Mouse (Mus musculus): ENCODE measurements around the gene Ttc6.

Gene Ttc6

DNA sequence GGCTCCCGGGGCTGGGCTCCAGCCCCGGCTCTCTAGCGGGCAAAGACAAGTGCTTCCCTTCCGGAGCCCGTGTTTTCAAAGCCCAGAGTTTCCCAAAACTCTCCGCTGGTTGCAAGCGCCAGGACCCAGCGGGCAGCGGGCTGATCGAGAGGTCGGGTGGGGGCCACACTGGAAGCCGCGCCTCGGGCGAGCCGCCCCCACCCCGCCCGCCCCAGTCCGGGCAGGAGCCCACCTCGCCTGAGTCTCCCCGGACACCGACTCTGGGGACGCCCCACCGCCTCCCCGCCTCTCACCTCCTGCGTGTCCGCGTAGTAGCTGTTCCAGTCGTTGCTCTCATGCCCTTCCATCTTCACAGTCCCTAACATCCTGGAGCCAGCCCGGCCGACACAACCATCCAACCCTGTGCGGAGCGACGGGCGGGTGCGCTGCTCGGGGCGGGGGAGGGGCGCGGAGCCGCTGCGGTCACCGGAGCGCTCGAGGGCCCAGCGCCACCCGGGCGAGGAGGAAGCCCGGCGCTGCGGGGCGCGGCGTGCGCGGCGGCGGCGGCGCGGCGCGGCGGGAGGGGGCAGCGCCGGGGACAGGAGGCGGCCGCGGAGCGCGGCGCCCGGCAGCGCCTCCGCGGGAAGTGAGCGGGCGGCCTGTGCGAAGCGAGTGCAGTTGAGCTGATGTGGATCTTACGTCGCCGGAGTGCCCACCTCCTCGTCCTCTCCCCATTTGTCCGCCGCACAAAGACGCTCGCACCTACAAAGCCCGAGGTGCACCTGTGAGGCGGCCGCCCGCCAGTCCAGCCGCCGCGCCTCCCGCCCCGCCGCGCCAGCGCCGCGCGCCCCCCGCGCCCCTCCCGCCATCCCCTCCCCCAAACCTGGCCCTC lies 18.3 kb upstream of the Ttc6 start:
- no peak for DNase-seq

DNA sequence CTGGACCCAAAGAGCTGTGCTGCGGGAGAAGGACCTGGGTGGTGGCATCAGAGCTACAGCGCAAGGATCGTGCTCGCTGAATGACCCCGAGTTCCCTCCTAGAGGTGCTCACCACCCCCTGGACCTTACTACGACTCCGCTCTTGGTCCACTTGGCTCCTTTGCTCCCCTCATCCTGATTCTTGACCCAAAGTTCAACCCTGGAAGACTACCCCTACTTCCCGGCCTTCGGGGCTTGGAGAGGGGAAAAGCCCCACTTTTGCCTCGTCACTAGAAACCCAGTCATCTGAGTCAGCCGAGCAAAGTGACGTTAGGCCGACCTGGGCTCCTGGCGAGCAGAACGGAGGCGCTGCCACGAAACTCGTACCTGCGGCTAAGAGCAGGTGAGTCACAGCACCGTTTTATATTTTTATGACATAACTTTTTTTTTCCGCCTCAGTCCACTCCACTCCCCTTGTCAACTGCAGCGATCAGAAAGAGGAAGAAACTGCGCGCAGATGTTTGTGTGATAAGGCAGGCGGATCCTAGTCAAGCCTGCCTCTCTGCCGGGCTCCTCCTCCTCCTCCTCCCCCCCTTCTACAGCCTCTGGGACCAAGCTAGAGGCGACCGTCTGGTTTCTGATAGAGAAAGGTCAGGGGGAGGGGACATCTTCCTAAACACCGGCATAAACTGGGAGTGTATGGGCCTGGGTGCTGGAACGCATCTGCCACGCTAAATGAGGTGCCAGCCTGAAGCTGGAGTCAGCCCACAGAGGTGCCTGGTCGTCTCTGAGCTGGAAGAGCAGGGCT lies 17.3 kb upstream of the Ttc6 start, which contains the start of gene Foxa1:
Gene Foxa1 (minus strand): TSS at position 502 of the 787 bp plus-strand sequence.
- DNase-seq, result no peak

GRCm38 (mm10) chr12:57547890-57548289 lies 16.0 kb upstream of the Ttc6 start:
- no peak for DNase-seq

DNA sequence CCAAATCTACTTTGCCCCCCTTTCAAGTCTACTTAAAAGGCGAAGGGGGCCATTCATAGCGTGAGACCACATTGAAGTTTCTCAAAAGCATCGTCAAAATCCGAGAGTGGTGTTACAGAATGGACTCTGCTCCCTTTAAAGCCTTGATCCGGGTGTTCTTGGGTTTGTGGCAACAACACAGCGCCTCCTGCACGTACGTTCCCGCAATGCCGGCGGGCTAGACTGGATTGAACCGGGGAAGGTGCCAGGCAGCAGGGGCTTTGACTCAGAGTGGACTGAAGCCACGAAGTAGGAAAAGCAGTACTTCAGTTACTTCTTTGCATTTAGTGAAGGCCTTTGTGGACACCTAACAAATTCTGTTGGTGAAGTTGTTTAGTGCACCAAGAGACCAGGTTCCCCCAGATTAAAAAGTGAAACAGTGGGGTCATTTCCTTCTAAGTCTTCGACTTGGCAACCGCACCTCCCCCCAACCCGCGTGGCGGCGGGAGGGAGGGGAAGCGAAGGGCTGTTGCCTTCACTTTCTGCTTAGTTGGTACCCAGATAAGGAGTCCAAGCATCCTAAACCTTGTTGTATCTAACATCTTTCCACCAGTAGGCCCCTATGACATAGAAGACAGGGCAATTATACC lies 15.4 kb upstream of the Ttc6 start:
- no peak for DNase-seq

GRCm38 (mm10) chr12:57548981-57549666 lies 14.8 kb upstream of the Ttc6 start:
- DNase-seq, result no peak

DNA sequence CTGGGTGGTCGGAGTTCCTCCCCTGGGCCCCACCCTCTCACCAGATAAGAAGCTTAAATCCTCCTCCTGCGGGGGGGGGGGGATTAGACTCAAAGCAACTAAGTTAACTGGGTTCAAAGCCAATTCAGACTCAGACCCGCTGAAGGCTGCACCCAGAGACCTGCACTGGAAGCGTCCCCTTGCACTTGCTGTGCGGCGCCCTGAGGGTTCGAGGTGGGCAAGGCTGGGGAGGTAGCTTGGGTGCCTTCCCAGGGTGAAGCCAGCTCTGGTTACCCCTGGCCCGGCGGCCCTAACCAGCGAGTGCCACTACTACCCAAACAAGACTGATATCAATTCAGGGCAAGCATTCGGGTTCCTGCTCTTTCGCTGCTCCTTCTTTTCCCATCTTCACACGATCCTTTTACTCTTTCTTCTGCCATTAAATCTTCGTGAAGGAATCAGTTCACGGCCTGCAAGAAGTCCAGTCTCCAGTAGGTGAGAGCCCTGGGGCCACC lies 14.2 kb upstream of the Ttc6 start:
- DNase-seq, result no peak

- DNase-seq, result no peak
These were observed 13.6 kb upstream of the Ttc6 start for GRCm38 (mm10) chr12:57550181-57550808.

- DNase-seq, result no peak
These were observed 13.0 kb upstream of the Ttc6 start for GRCm38 (mm10) chr12:57550881-57551280.

DNA sequence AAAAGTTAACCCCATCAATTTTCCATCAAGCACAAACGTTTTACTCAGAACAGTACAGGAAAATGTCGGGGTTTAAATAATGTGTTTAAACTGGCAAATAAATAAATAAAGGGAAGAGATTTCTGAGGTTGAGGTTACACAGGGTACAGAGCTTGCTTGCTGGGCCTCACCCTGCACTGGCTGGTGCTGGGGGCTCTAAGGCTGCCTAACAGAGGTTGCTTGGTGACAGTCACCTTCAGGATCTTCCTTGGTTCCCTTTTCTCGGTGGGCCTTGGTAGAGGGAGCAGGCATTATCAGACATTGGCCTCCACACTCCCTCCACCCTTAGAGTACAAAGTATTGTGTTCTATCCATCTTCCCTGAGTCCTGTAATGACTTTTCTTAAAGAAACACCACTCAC lies 11.6 kb upstream of the Ttc6 start:
- no peak for DNase-seq

DNA sequence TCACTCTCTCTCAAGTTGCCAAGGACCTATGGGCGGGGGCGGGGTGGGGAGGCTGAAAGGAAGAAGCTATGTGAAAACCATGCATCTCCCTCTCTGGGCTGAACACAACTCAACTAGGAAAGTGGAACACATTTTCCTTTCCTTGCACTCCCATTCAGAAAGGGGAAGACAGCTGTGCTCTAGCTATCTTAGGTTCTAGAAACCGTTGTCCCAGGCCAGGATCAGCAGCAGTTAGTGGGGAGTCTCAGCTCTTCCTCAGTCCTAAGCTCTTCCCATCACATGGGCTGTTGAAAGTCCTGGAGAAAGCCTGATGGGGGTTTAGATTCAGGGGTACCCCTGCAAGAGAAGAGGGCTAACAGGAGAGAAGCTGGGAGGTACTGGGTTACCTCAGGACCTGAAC lies 9.8 kb upstream of the Ttc6 start:
- DNase-seq, result no peak

- no peak for DNase-seq
These were observed 7.9 kb downstream of the Ttc6 start for GRCm38 (mm10) chr12:57571773-57572172.

DNA sequence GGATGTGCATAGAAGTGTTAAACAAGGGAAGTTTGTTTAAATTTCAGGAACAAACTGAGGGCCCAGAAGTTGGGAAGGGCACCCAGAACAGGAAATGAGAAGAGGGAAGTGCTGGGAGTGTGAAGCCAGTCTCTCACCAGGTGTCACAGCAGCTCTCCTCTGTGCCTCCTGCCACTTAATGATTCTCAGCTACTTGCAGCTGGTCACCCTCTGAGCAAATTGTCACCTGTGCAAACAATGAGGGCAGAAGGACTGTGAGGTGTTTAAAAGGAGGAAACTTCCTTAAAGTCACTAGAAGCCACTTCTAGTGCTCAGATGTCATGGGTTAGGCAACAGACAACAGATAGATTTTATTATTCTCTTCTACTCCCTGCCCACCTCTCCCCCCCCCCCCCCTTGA lies 8.5 kb downstream of the Ttc6 start:
- no peak for DNase-seq

DNA sequence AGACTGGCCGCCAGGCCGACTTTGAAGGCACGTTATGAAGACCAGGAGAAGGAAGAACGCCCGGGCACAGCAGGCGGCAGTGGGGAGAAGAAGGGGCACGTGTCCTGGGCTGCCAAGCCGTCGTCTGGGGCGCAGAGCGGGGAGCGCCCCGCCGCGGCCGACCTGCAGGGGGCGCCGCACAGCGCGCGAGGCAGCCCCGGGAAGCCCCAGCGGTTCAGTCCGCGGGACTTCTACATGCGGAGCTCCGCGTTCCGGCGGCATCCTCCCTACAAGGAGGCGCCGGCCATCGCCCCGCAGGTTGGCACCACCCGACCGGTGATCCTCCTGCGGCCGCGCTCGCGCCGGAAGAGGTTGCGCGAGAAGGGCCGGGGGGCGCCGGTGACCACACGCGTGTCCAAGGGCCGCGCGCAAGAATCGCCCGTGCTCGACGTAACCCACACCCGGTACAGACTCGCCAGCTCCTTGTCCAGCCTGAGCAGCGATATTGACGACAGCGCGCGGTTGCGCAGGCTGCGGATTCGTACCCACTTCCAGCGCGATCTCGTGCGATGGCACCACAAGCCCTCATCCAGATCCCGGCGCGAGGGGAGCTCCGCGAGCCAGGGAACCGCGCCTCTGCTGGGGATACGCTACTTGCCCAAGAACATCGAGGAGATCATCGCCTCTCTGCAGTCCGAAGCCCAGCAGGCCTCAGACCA lies 12.2 kb downstream of the Ttc6 start:
- DNase-seq, result peak; percentile 56

- no peak for DNase-seq
These were observed 43.7 kb downstream of the Ttc6 start for GRCm38 (mm10) chr12:57607624-57608023.

GRCm38 (mm10) chr12:57615137-57615536 lies 51.2 kb downstream of the Ttc6 start:
- DNase-seq, result no peak

GRCm38 (mm10) chr12:57622030-57622429 lies 58.1 kb downstream of the Ttc6 start:
- DNase-seq, result no peak

DNA sequence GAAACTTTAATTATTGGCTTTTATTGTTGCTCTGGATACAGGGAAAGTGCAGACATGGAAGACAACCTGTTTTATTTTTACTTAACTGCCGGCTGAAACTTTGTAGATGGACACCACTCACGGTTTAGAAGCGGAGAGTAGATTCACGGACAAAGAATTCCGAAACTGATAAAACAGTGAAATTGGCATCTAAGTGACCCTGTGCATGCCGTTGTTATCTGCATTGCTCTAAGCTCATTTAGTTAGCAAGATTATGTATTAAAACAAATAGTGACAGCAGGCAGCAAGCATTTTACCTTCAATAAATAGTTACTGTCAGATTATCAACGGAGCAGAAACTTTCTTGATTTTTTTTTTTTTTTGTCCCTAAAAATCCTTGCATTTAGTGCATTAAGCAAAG lies 59.4 kb downstream of the Ttc6 start:
- DNase-seq, result no peak

GRCm38 (mm10) chr12:57624011-57624608 lies 60.2 kb downstream of the Ttc6 start:
- DNase-seq, result no peak

DNA sequence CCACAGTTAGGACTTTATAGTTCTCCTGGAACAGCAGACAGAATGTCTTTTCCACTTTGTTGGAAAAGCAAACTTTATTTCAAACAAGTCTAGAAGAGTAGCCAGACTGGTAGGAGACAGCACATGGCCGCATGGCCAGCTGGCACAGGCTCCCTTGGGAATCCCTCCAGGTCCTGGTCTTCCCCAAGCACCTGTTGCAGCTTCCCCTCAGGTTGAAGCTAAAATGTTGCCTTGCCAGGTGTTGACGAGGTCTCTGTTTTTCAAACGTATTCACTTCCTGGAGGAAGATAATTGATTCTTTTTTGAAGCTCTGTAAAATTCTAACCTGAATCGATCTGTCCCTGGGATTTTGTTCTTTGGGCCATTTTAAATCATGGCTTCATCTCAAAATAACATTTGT lies 86.1 kb downstream of the Ttc6 start:
- DNase-seq, result no peak

DNA sequence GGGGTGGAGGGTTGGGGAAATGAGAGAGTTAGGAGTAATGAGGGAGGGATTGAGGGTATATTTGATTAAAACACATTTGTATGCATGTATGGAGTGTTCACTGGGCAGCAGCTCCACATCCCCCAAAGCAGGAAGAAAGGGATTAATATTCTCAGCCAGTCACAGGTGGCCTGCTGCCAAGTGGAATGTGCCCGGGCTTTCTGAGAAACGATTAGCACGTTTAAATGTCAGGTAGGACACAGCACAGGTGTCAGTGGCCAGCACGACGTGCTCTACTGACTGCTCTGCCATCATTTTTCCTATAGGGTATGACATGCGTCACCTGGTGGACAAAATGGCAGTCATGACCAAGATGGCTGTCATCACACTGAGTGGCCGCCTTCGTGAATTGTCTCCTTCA lies 86.8 kb downstream of the Ttc6 start:
- DNase-seq, result no peak

GRCm38 (mm10) chr12:57662986-57663674 lies 99.2 kb downstream of the Ttc6 start:
- no peak for DNase-seq
